9 mouse cellular contexts compared by ENCODE assay signal in genomic region chr7:6286921-6287531, GRCm38 (mm10). TPM values are rescaled to one million over a fixed set of nuclear protein-coding genes. Genes with fewer than 3 reads are reported as not detected.
A peak's percentile ranks its signal among the peaks of the same experiment; 100 is the strongest.
DNase-seq lines count a peak whose midpoint lies in the region; ATAC-seq and TF ChIP-seq lines count a peak whose summit lies in the region.
"Had no signal": no experiment of that assay in that cellular context is flagged by ENCODE, and none has a peak within 500 bp of the region (broad histone marks: within the 10 kb centered on the region; RNA-seq: fewer than 3 reads in every experiment).

No protein-coding gene starts in this region.

- TF ChIP-seq CTCF in bone marrow macrophage, adult 2 months (IDR thresholded peaks at IDR 0.05; ENCODE audit: low read depth, low read length), result no peak
- no peak for TF ChIP-seq CTCF in layer of hippocampus, adult 2 months (conservative IDR thresholded peaks at IDR 0.05)

- WGBS in kidney, embryonic 14.5 days, result 31% methylated on average over 15 of the region's 15 CpGs
- WGBS in forebrain, embryonic 11.5 days, result 33% methylated on average over 15 of the region's 15 CpGs
- WGBS in midbrain, embryonic 10.5 days, result 39% methylated on average over 15 of the region's 15 CpGs
- WGBS in stomach, embryonic 15.5 days, result 18% methylated on average over 15 of the region's 15 CpGs

- no peak overlapping the region for H3K27ac ChIP-seq in kidney, embryonic 14.5 days (ENCODE audit: low read depth, low read length)
- no peak overlapping the region for H3K27ac ChIP-seq in bone marrow macrophage, adult 2 months (ENCODE audit: insufficient read depth, low read depth, low read length)
- no peak overlapping the region; the same call in 1 of the 2 replicates for H3K27ac ChIP-seq in forebrain, embryonic 11.5 days (ENCODE audit: low read depth, low read length)
- peak overlapping the region; percentile 80 for H3K27ac ChIP-seq in layer of hippocampus, adult 2 months
- peak overlapping the region; percentile 83 for H3K27ac ChIP-seq in midbrain, embryonic 10.5 days (replicated peaks)
- H3K27ac ChIP-seq in stomach, embryonic 15.5 days, result no peak overlapping the region; the same call in 1 of the 2 replicates

- H3K4me3 ChIP-seq in kidney, embryonic 14.5 days (ENCODE audit: low read length), result peak overlapping the region; percentile 45
- peak overlapping the region; percentile 60 for H3K4me3 ChIP-seq in bone marrow macrophage, adult 2 months (ENCODE audit: insufficient read depth, low read length)
- H3K4me3 ChIP-seq in forebrain, embryonic 11.5 days (ENCODE audit: low read depth, low read length), result peak overlapping the region; percentile 46
- peak overlapping the region; percentile 61 for H3K4me3 ChIP-seq in layer of hippocampus, adult 2 months
- H3K4me3 ChIP-seq in midbrain, embryonic 10.5 days, result peak overlapping the region; percentile 63
- peak overlapping the region; percentile 47 for H3K4me3 ChIP-seq in stomach, embryonic 15.5 days (replicated peaks)

- H3K9ac ChIP-seq in kidney, embryonic 14.5 days (ENCODE audit: low read depth, low read length), result peak overlapping the region; percentile 56
- peak overlapping the region; percentile 49 for H3K9ac ChIP-seq in forebrain, embryonic 11.5 days (ENCODE audit: low read length)
- 0 out of 2 replicates have a peak overlapping the region, but pooled peaks have one; percentile 12 for H3K9ac ChIP-seq in stomach, embryonic 15.5 days

- H3K36me3 ChIP-seq in kidney, embryonic 14.5 days (ENCODE audit: control insufficient read depth, insufficient read depth, low read length), result no peaks in the 10 kb centered on the region
- H3K36me3 ChIP-seq in forebrain, embryonic 11.5 days (ENCODE audit: control insufficient read depth, insufficient read depth, low read length), result no peaks in the 10 kb centered on the region
- H3K36me3 ChIP-seq in midbrain, embryonic 10.5 days, result no peaks in the 10 kb centered on the region
- no peaks in the 10 kb centered on the region; the same call in 1 of the 2 replicates for H3K36me3 ChIP-seq in stomach, embryonic 15.5 days

- no peaks in the 10 kb centered on the region for H3K9me3 ChIP-seq in kidney, embryonic 14.5 days (ENCODE audit: control insufficient read depth, low read length)
- H3K9me3 ChIP-seq in forebrain, embryonic 11.5 days (ENCODE audit: control insufficient read depth, low read length), result no peaks in the 10 kb centered on the region
- H3K9me3 ChIP-seq in midbrain, embryonic 10.5 days (replicated peaks), result no peaks in the 10 kb centered on the region
- H3K9me3 ChIP-seq in stomach, embryonic 15.5 days, result no peaks in the 10 kb centered on the region

- peaks cover 4% of the 10 kb centered on the region; the same call in 1 of the 2 replicates for H3K4me1 ChIP-seq in kidney, embryonic 14.5 days (ENCODE audit: control insufficient read depth, insufficient read depth, low read length)
- H3K4me1 ChIP-seq in bone marrow macrophage, adult 2 months (ENCODE audit: control insufficient read depth, insufficient read depth, low read length), result peaks cover 26% of the 10 kb centered on the region
- H3K4me1 ChIP-seq in forebrain, embryonic 11.5 days (replicated peaks; ENCODE audit: control insufficient read depth, insufficient read depth, low read length), result peaks cover 4% of the 10 kb centered on the region; the same call in 1 of the 2 replicates
- H3K4me1 ChIP-seq in midbrain, embryonic 10.5 days, result peaks cover 24% of the 10 kb centered on the region
- peaks cover 4% of the 10 kb centered on the region; the same call in 1 of the 2 replicates for H3K4me1 ChIP-seq in stomach, embryonic 15.5 days

- DNase-seq in kidney, adult 18-20 months, result no peak
- peak; percentile 49 for DNase-seq in forebrain, embryonic 11.5 days (ENCODE audit: low spot score)
- peak; percentile 46 to 74 for DNase-seq in layer of hippocampus, adult 2 months (ENCODE audit: low spot score in 2 of 2)
- DNase-seq in midbrain, embryonic 10.5 days (ENCODE audit: low spot score), result peak; percentile 15
- DNase-seq in gastrocnemius, postnatal 4 days (ENCODE audit: low spot score in 2 of 2), result no peak

- ATAC-seq in kidney, embryonic 14.5 days (ENCODE audit: low FRiP score, low TSS enrichment), result peak; percentile 4
- ATAC-seq in forebrain, embryonic 11.5 days (replicated peaks; ENCODE audit: low FRiP score), result peak; percentile 11; the same call in 1 of the 2 replicates
- ATAC-seq in stomach, embryonic 15.5 days (ENCODE audit: insufficient read depth, low FRiP score, low read depth), result peak; percentile 6; the same call in 1 of the 2 replicates

- peak overlapping the region; percentile 68 for H3K4me2 ChIP-seq in kidney, embryonic 14.5 days (replicated peaks; ENCODE audit: low read depth, low read length)
- H3K4me2 ChIP-seq in forebrain, embryonic 11.5 days (ENCODE audit: low read depth, low read length, severe bottlenecking), result peak overlapping the region; percentile 66
- H3K4me2 ChIP-seq in stomach, embryonic 15.5 days, result peak overlapping the region; percentile 79

- no peak for TF ChIP-seq POLR2A in bone marrow macrophage, adult 2 months (IDR thresholded peaks at IDR 0.05; ENCODE audit: borderline replicate concordance, low read depth, low read length)

- H3K27me3 ChIP-seq in kidney, embryonic 14.5 days (ENCODE audit: control insufficient read depth, insufficient read depth, low read length), result no peaks in the 10 kb centered on the region
- no peaks in the 10 kb centered on the region for H3K27me3 ChIP-seq in forebrain, embryonic 11.5 days (ENCODE audit: control insufficient read depth, insufficient read depth, low read length)
- H3K27me3 ChIP-seq in midbrain, embryonic 10.5 days (ENCODE audit: low read depth, poor library complexity, severe bottlenecking), result no peaks in the 10 kb centered on the region
- no peaks in the 10 kb centered on the region for H3K27me3 ChIP-seq in stomach, embryonic 15.5 days (replicated peaks)

RNA-seq across cellular contexts. Expression of gene Zfp667, which starts 0.6 kb away (rescaled TPM):
- polyA plus RNA-seq in kidney, embryonic 14.5 days (2014; fragmentation: Nextera tagmentation; extraction: Ambion mirVana), result 4.4 and 4.8 TPM in 2 replicates
- polyA plus RNA-seq in bone marrow macrophage, adult 2 months (2012; ENCODE audit: insufficient read depth, insufficient read length, missing spikeins), result 2.0 and 2.9 TPM in 2 replicates
- 10.7 and 10.9 TPM in 2 replicates for polyA plus RNA-seq in forebrain, embryonic 11.5 days (2014; fragmentation: Nextera tagmentation; extraction: Ambion mirVana)
- 10 to 100 TPM; 17.8 to 18.3 TPM for total RNA-seq in layer of hippocampus, adult 2 months (2021)
- polyA plus RNA-seq in midbrain, embryonic 10.5 days (2016; fragmentation: Nextera tagmentation; extraction: Ambion mirVana), result 6.3 and 7.7 TPM in 2 replicates
- polyA plus RNA-seq in stomach, embryonic 15.5 days (2015; fragmentation: Nextera tagmentation; extraction: Ambion mirVana), result 8.1 and 9.3 TPM in 2 replicates
- total RNA-seq in gastrocnemius, postnatal 4 days (2021), result 1 to 10 TPM; 5.2 to 5.9 TPM

RNA-seq across cellular contexts. Expression of gene Epp13, which starts 34.5 kb away (rescaled TPM):
- not detected in 2 replicates for polyA plus RNA-seq in kidney, embryonic 14.5 days (2014; fragmentation: Nextera tagmentation; extraction: Ambion mirVana)
- not detected in 2 replicates for polyA plus RNA-seq in bone marrow macrophage, adult 2 months (2012; ENCODE audit: insufficient read depth, insufficient read length, missing spikeins)
- polyA plus RNA-seq in forebrain, embryonic 11.5 days (2014; fragmentation: Nextera tagmentation; extraction: Ambion mirVana), result not detected in 2 replicates
- total RNA-seq in layer of hippocampus, adult 2 months (2021), result not detected
- not detected in 2 replicates for polyA plus RNA-seq in midbrain, embryonic 10.5 days (2016; fragmentation: Nextera tagmentation; extraction: Ambion mirVana)
- not detected in 2 replicates for polyA plus RNA-seq in stomach, embryonic 15.5 days (2015; fragmentation: Nextera tagmentation; extraction: Ambion mirVana)
- total RNA-seq in gastrocnemius, postnatal 4 days (2021), result not detected
- total RNA-seq: neutrophil, adult 5-6 weeks had no signal

RNA-seq across cellular contexts. Expression of gene Zfp583, which starts 44.1 kb away (rescaled TPM):
- 4.1 and 5.5 TPM in 2 replicates for polyA plus RNA-seq in kidney, embryonic 14.5 days (2014; fragmentation: Nextera tagmentation; extraction: Ambion mirVana)
- 3.2 and 3.9 TPM in 2 replicates for polyA plus RNA-seq in bone marrow macrophage, adult 2 months (2012; ENCODE audit: insufficient read depth, insufficient read length, missing spikeins)
- 5.9 and 6.6 TPM in 2 replicates for polyA plus RNA-seq in forebrain, embryonic 11.5 days (2014; fragmentation: Nextera tagmentation; extraction: Ambion mirVana)
- 10 to 100 TPM; 13.3 to 14.4 TPM for total RNA-seq in layer of hippocampus, adult 2 months (2021)
- polyA plus RNA-seq in midbrain, embryonic 10.5 days (2016; fragmentation: Nextera tagmentation; extraction: Ambion mirVana), result 5.2 and 8.0 TPM in 2 replicates
- polyA plus RNA-seq in stomach, embryonic 15.5 days (2015; fragmentation: Nextera tagmentation; extraction: Ambion mirVana), result 4.5 and 4.8 TPM in 2 replicates
- 1 to 10 TPM; 1.2 to 1.9 TPM for total RNA-seq in gastrocnemius, postnatal 4 days (2021)

RNA-seq across cellular contexts. Expression of gene Gm3854, which starts 56.5 kb away (rescaled TPM):
- 2.6 TPM in 2 replicates for polyA plus RNA-seq in kidney, embryonic 14.5 days (2014; fragmentation: Nextera tagmentation; extraction: Ambion mirVana)
- polyA plus RNA-seq in bone marrow macrophage, adult 2 months (2012; ENCODE audit: insufficient read depth, insufficient read length, missing spikeins), result 0.31 TPM in 1 of 2 replicates, not detected in the other
- 3.9 and 4.1 TPM in 2 replicates for polyA plus RNA-seq in forebrain, embryonic 11.5 days (2014; fragmentation: Nextera tagmentation; extraction: Ambion mirVana)
- total RNA-seq in layer of hippocampus, adult 2 months (2021), result 1 to 10 TPM; 7.1 to 8.3 TPM
- polyA plus RNA-seq in midbrain, embryonic 10.5 days (2016; fragmentation: Nextera tagmentation; extraction: Ambion mirVana), result 2.9 and 3.9 TPM in 2 replicates
- 1.6 and 2.7 TPM in 2 replicates for polyA plus RNA-seq in stomach, embryonic 15.5 days (2015; fragmentation: Nextera tagmentation; extraction: Ambion mirVana)
- under 1 TPM; 0.37 to 0.47 TPM for total RNA-seq in gastrocnemius, postnatal 4 days (2021)

Comparison
In these comparisons a context has a peak if more than half of its experiments do, and no peak if none do; other contexts are left out.
1. H3K27ac ChIP-seq: peak in layer of hippocampus, adult 2 months (single experiment) and midbrain, embryonic 10.5 days (single experiment); none in kidney, embryonic 14.5 days (single experiment), bone marrow macrophage, adult 2 months (single experiment), forebrain, embryonic 11.5 days (single experiment) and stomach, embryonic 15.5 days (single experiment).
2. DNase-seq: peak in forebrain, embryonic 11.5 days (single experiment), layer of hippocampus, adult 2 months (2 of 2) and midbrain, embryonic 10.5 days (single experiment); none in kidney, adult 18-20 months (single experiment) and gastrocnemius, postnatal 4 days (0 of 2).
3. Peak in every context shown above with its lines, with median percentiles within 50 percentile points of each other: ATAC-seq, H3K4me2 ChIP-seq, H3K4me3 ChIP-seq and H3K9ac ChIP-seq.